Mouse (Mus musculus): ENCODE results near the gene Dab1. TPM values are rescaled to one million over a fixed set of nuclear protein-coding genes. Genes with fewer than 3 reads are reported as not detected.

The Dab1 gene
- polyA plus RNA-seq, 1 experiment from 2014 or later, result 20.6 TPM

DNA sequence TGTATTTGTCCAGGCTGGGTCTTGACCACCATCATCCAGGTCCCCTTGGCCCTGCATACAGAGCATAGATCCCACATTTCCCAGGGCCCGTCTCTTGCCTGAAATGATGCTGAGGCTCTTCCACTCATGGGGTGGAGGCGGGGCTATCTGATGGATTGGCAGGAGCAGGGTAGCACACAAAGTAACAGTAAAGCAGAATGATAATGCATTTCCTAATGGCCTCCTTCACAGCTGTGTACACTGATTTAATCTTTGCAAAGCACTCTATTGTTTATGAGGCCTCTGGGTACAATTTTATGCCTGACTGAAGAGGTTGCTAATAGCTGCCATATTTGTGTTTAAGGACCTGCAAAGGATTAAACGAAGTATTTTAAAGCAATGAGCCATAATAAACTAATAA, 374.7 kb downstream of the Dab1 start:
- no peak overlapping the region for H3K27ac ChIP-seq (ENCODE audit: low read length)
- no peak for ATAC-seq (ENCODE audit: low FRiP score, low TSS enrichment)
- WGBS, result 73% methylated on average over 3 of the region's 3 CpGs
- no peak overlapping the region for H3K4me3 ChIP-seq (ENCODE audit: low read length)
- no peaks in the 10 kb centered on the region for H3K4me1 ChIP-seq (ENCODE audit: insufficient read depth, low read length)
- H3K27me3 ChIP-seq (ENCODE audit: insufficient read depth, low read length), result no peaks in the 10 kb centered on the region
- H3K36me3 ChIP-seq (ENCODE audit: insufficient read depth, low read length), result no peaks in the 10 kb centered on the region
- no peak overlapping the region for H3K4me2 ChIP-seq (replicated peaks; ENCODE audit: low read depth, low read length)
- H3K9me3 ChIP-seq (ENCODE audit: low read length), result no peaks in the 10 kb centered on the region
- H3K9ac ChIP-seq (replicated peaks; ENCODE audit: low read length), result no peak overlapping the region

DNA sequence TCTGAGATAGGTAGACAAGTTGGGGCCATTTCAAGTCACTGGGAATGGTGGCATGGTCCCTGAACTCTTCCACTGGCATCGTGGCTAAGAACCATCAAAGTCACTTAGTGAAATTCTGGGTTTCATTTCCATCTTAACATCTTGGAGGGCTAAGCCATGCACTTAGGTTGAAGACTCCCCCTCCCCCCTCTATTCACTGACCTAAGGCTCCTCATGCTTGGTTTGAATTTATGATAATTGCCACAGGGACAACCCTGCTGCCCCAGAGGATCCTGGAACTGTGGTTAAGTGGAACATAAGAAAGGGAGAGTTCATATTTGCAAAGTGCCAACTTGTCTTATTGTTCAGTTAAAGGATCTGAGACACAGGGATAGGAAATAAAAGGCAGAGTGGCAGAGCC, 375.2 kb downstream of the Dab1 start:
- 61% methylated on average over 1 of the region's 1 CpGs for WGBS
- H3K4me2 ChIP-seq (replicated peaks; ENCODE audit: low read depth, low read length), result no peak overlapping the region
- no peaks in the 10 kb centered on the region for H3K9me3 ChIP-seq (ENCODE audit: low read length)
- no peak for ATAC-seq (ENCODE audit: low FRiP score, low TSS enrichment)
- H3K9ac ChIP-seq (replicated peaks; ENCODE audit: low read length), result no peak overlapping the region
- no peaks in the 10 kb centered on the region for H3K4me1 ChIP-seq (ENCODE audit: insufficient read depth, low read length)
- no peak overlapping the region for H3K4me3 ChIP-seq (ENCODE audit: low read length)
- H3K36me3 ChIP-seq (ENCODE audit: insufficient read depth, low read length), result no peaks in the 10 kb centered on the region
- no peaks in the 10 kb centered on the region for H3K27me3 ChIP-seq (ENCODE audit: insufficient read depth, low read length)
- H3K27ac ChIP-seq (ENCODE audit: low read length), result no peak overlapping the region

DNA sequence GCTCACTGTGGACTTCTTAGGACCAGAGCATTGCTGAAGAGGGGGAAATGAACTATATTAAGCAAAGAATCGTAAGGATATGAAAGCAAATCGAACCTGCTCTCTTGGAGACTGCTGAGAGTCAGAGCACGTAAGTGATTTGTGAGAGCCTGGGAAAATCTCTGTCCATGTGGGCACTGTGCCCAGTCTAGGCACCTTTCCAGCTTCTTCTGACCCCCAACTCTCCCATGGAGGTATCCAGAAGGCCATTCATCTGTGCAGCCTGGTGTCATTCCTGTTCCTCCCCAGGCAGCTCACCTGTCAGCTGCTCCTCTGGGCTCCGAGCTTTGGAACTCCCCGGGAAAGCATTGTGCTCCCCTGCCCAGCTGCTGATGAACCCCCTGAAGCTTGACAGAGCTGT, 389.2 kb downstream of the Dab1 start:
- ATAC-seq (ENCODE audit: low FRiP score, low TSS enrichment), result no peak
- Histone ChIP-seq H3K27ac (ENCODE audit: low read length) (no peak overlapping the region), H3K4me1 (ENCODE audit: insufficient read depth, low read length) (no peaks in the 10 kb centered on the region), H3K36me3 (ENCODE audit: insufficient read depth, low read length) (no peaks in the 10 kb centered on the region), H3K4me2 (replicated peaks; ENCODE audit: low read depth, low read length) (no peak overlapping the region), H3K4me3 (ENCODE audit: low read length) (no peak overlapping the region), H3K27me3 (ENCODE audit: insufficient read depth, low read length) (no peaks in the 10 kb centered on the region), H3K9ac (replicated peaks; ENCODE audit: low read length) (no peak overlapping the region), H3K9me3 (ENCODE audit: low read length) (no peaks in the 10 kb centered on the region)
- 61% methylated on average over 5 of the region's 5 CpGs for WGBS

DNA sequence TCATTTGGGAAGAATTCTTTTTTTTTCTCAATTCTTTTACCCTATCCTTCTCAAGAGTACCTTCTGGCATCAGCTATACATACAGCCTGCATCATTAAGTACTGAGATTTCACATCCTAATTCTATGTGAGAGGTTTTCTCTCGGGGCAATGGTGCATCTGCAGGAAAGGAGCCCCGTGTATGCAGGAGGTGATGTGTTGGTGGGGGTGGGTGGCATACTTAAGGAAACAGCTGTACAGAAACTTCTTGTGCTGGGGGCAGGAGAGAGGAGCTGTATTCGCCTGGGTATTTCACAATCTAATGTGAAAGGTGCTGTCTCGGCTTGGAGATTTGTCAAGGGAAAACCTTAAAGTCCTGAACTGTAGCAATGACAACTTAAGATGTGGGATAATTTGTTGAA, 392.5 kb downstream of the Dab1 start:
- WGBS, result 67% methylated on average over 4 of the region's 4 CpGs
- no peak overlapping the region for H3K27ac ChIP-seq (ENCODE audit: low read length)
- no peaks in the 10 kb centered on the region for H3K9me3 ChIP-seq (ENCODE audit: low read length)
- no peaks in the 10 kb centered on the region for H3K27me3 ChIP-seq (ENCODE audit: insufficient read depth, low read length)
- no peak overlapping the region for H3K4me2 ChIP-seq (replicated peaks; ENCODE audit: low read depth, low read length)
- H3K36me3 ChIP-seq (ENCODE audit: insufficient read depth, low read length), result no peaks in the 10 kb centered on the region
- no peak overlapping the region for H3K4me3 ChIP-seq (ENCODE audit: low read length)
- ATAC-seq (ENCODE audit: low FRiP score, low TSS enrichment), result no peak
- H3K4me1 ChIP-seq (ENCODE audit: insufficient read depth, low read length), result no peaks in the 10 kb centered on the region
- H3K9ac ChIP-seq (replicated peaks; ENCODE audit: low read length), result no peak overlapping the region

DNA sequence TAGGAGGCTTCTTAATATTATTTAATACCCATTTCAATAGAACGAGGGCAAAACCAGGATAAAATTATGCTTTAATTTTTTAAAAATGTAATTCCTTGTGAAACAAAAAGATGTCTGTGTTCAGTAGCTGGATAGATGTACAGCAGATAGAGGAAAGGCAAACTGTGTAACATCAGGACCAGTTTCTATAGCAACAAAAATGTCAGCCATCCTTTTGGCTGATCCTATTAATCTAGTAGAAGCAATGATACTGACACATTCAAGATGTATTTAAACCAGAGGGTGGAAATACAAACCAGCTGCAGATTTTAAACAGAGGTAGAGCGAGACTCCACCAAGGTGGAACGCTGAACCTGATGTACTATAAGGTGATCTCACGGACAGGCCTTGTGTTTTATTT, 393.0 kb downstream of the Dab1 start:
- no peak overlapping the region for H3K4me3 ChIP-seq (ENCODE audit: low read length)
- H3K27ac ChIP-seq (ENCODE audit: low read length), result no peak overlapping the region
- no peaks in the 10 kb centered on the region for H3K27me3 ChIP-seq (ENCODE audit: insufficient read depth, low read length)
- 76% methylated on average over 4 of the region's 4 CpGs for WGBS
- H3K4me2 ChIP-seq (replicated peaks; ENCODE audit: low read depth, low read length), result no peak overlapping the region
- H3K9ac ChIP-seq (replicated peaks; ENCODE audit: low read length), result no peak overlapping the region
- no peaks in the 10 kb centered on the region for H3K36me3 ChIP-seq (ENCODE audit: insufficient read depth, low read length)
- no peaks in the 10 kb centered on the region for H3K9me3 ChIP-seq (ENCODE audit: low read length)
- no peak for ATAC-seq (ENCODE audit: low FRiP score, low TSS enrichment)
- no peaks in the 10 kb centered on the region for H3K4me1 ChIP-seq (ENCODE audit: insufficient read depth, low read length)

DNA sequence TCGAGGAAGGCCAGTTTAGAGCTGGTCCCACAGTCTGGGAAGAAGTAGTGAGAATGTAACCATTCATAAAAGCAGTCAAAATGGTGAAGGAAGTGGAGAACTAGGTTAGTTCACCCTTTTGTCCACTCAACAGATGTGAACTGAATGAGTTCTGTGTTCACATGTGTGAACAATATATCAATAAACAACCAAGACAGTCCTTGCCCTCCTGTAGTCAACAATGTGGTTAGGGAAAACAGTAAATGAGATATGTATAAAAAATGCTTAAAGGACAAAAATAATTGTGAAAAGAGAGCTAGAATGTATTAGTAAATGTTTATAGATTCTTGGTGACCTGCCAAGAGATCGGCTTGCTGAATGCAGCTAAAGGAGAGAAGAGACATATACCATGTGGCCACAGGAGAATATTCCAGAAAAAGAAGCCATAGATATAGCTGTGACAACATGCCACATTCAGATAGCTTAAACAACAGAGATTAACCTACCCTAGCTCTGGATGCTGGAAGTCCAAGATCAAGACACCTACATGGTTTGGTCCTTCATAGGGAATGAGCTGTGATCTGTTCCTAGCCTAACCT, 406.0 kb downstream of the Dab1 start:
- Histone ChIP-seq H3K27ac (ENCODE audit: low read length) (no peak overlapping the region), H3K27me3 (ENCODE audit: insufficient read depth, low read length) (no peaks in the 10 kb centered on the region), H3K4me2 (replicated peaks; ENCODE audit: low read depth, low read length) (no peak overlapping the region), H3K4me3 (ENCODE audit: low read length) (no peak overlapping the region), H3K36me3 (ENCODE audit: insufficient read depth, low read length) (no peaks in the 10 kb centered on the region), H3K9ac (replicated peaks; ENCODE audit: low read length) (no peak overlapping the region), H3K4me1 (ENCODE audit: insufficient read depth, low read length) (no peaks in the 10 kb centered on the region), H3K9me3 (ENCODE audit: low read length) (no peaks in the 10 kb centered on the region)
- WGBS, result 75% methylated on average over 2 of the region's 2 CpGs
- ATAC-seq (ENCODE audit: low FRiP score, low TSS enrichment), result no peak

DNA sequence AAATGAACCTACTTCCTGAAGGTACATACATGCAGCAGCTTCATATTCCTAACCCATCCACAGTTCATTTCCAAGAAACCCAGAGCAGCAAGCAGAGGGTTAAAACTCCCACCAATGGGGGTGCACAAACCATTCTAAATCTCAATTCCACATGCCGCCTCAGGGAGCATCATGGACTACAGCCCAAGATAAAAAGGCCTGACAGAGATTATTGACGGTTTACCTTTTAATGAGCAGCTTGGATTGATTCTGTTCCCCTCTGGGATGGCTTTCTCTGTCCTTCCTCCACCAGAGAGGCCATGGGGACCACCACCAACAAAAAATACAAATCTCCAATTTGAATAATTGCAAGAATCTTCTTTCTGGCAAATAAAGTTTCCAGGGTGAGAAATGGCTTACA, 407.7 kb downstream of the Dab1 start:
- Histone ChIP-seq H3K27ac (ENCODE audit: low read length) (no peak overlapping the region), H3K9me3 (ENCODE audit: low read length) (no peaks in the 10 kb centered on the region), H3K36me3 (ENCODE audit: insufficient read depth, low read length) (no peaks in the 10 kb centered on the region), H3K4me1 (ENCODE audit: insufficient read depth, low read length) (no peaks in the 10 kb centered on the region), H3K9ac (replicated peaks; ENCODE audit: low read length) (no peak overlapping the region), H3K4me2 (replicated peaks; ENCODE audit: low read depth, low read length) (no peak overlapping the region), H3K4me3 (ENCODE audit: low read length) (no peak overlapping the region), H3K27me3 (ENCODE audit: insufficient read depth, low read length) (no peaks in the 10 kb centered on the region)
- WGBS, result 57% methylated on average over 2 of the region's 2 CpGs
- ATAC-seq (ENCODE audit: low FRiP score, low TSS enrichment), result no peak

DNA sequence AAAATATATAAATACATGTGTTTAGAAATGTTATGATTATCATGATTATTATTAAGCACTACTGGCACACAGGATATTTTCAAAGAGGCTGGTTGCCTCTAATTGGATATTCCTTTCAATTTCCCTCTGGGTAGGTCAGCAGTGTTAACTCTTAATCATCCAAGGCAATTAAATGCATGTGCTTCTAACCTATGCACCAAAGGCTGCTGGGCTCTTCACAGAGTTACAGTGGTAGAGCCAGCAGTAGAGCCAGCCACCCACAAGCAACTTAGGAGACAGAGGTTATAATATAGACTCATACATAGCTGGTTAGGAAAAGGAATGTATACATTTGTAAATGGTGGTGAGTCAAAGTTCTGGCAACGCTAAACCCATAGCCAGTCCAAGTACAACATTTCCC, 408.1 kb downstream of the Dab1 start:
- H3K4me3 ChIP-seq (ENCODE audit: low read length), result no peak overlapping the region
- ATAC-seq (ENCODE audit: low FRiP score, low TSS enrichment), result no peak
- H3K36me3 ChIP-seq (ENCODE audit: insufficient read depth, low read length), result no peaks in the 10 kb centered on the region
- H3K4me1 ChIP-seq (ENCODE audit: insufficient read depth, low read length), result no peaks in the 10 kb centered on the region
- WGBS, result 80% methylated on average over 1 of the region's 1 CpGs
- H3K27me3 ChIP-seq (ENCODE audit: insufficient read depth, low read length), result no peaks in the 10 kb centered on the region
- no peak overlapping the region for H3K9ac ChIP-seq (replicated peaks; ENCODE audit: low read length)
- H3K4me2 ChIP-seq (replicated peaks; ENCODE audit: low read depth, low read length), result no peak overlapping the region
- no peak overlapping the region for H3K27ac ChIP-seq (ENCODE audit: low read length)
- H3K9me3 ChIP-seq (ENCODE audit: low read length), result no peaks in the 10 kb centered on the region

DNA sequence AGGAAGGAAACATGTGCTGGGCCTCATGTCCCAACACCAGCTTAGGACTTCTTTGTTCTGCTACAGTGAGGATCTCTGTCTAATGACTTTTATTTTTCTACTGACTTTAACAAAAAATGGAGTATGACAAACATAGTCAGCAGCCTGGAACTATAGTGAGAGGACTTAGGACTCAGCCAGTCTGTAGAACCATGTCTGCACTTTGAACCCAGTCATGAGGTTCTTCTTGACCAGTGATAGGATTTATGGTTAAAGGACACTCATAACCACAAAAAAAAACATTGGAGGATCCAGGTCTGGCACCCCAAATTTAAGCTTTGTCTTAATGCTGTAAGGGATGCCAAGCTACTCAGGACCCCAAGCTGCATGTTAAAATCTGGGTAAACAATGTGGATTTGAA, 416.9 kb downstream of the Dab1 start:
- no peaks in the 10 kb centered on the region for H3K9me3 ChIP-seq (ENCODE audit: low read length)
- H3K4me1 ChIP-seq (ENCODE audit: insufficient read depth, low read length), result no peaks in the 10 kb centered on the region
- no peak overlapping the region for H3K4me3 ChIP-seq (ENCODE audit: low read length)
- no peaks in the 10 kb centered on the region for H3K27me3 ChIP-seq (ENCODE audit: insufficient read depth, low read length)
- H3K36me3 ChIP-seq (ENCODE audit: insufficient read depth, low read length), result no peaks in the 10 kb centered on the region
- H3K27ac ChIP-seq (ENCODE audit: low read length), result no peak overlapping the region
- ATAC-seq (ENCODE audit: low FRiP score, low TSS enrichment), result no peak
- no peak overlapping the region for H3K9ac ChIP-seq (replicated peaks; ENCODE audit: low read length)
- H3K4me2 ChIP-seq (replicated peaks; ENCODE audit: low read depth, low read length), result no peak overlapping the region

DNA sequence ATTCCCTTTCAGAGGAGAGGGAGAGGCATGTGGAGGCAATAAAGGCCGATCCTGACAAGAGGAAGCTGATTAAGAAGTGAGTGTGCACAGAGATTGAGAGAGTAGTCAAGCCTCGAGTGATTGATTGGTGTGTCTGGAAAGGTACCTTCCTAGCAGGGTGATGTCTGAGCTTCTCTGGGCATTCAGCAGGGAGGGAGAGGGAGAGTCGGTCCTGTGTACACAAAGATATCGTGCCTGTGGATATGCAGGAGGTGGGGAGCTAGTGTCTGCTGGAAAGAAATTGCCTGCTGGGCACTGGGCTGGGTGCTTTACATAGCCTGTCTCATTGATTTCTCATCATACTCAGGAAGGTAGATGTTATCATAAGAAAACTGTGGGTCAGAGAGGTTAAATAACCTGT, 420.4 kb downstream of the Dab1 start:
- no peak overlapping the region for H3K27ac ChIP-seq (ENCODE audit: low read length)
- H3K27me3 ChIP-seq (ENCODE audit: insufficient read depth, low read length), result no peaks in the 10 kb centered on the region
- no peak overlapping the region for H3K9ac ChIP-seq (replicated peaks; ENCODE audit: low read length)
- ATAC-seq (ENCODE audit: low FRiP score, low TSS enrichment), result no peak
- WGBS, result 42% methylated on average over 4 of the region's 4 CpGs
- no peak overlapping the region for H3K4me3 ChIP-seq (ENCODE audit: low read length)
- 0 out of 2 replicates have a peak, but pooled peaks cover 6% of the 10 kb centered on the region for H3K4me1 ChIP-seq (ENCODE audit: insufficient read depth, low read length)
- H3K9me3 ChIP-seq (ENCODE audit: low read length), result no peaks in the 10 kb centered on the region
- H3K36me3 ChIP-seq (ENCODE audit: insufficient read depth, low read length), result no peaks in the 10 kb centered on the region
- H3K4me2 ChIP-seq (replicated peaks; ENCODE audit: low read depth, low read length), result no peak overlapping the region

Measured in kidney, embryonic 16.5 days (tissue).